Mouse (Mus musculus) lung, postnatal 25 days (tissue): Measurements from ENCODE around the gene Gm20388.
A peak's percentile ranks its signal among the peaks of the same experiment; 100 is the strongest.

Experiments
- DNase-seq: peaks from one replicate; pipeline ENCODE4 v3.0.0; 2022; ENCODE audit warnings: low spot score

Gm20388 gene

GRCm38 (mm10) chr8:121842064-121842955, 1931.7 kb downstream of the Gm20388 start:
- no peak for DNase-seq

GRCm38 (mm10) chr8:121843184-121843733, 1932.6 kb downstream of the Gm20388 start:
- no peak for DNase-seq

GRCm38 (mm10) chr8:121844765-121845164, 1934.1 kb downstream of the Gm20388 start:
- DNase-seq = no peak

- no peak for DNase-seq
Measured at GRCm38 (mm10) chr8:121846815-121847214, 1936.2 kb downstream of the Gm20388 start.

- DNase-seq = no peak
Measured at GRCm38 (mm10) chr8:121847261-121847822, 1936.7 kb downstream of the Gm20388 start.

- no peak for DNase-seq
Measured at GRCm38 (mm10) chr8:121847987-121848386, 1937.3 kb downstream of the Gm20388 start.

GRCm38 (mm10) chr8:121848495-121848894, 1937.9 kb downstream of the Gm20388 start:
- no peak for DNase-seq

- no peak for DNase-seq
Measured at GRCm38 (mm10) chr8:121849303-121849702, 1938.7 kb downstream of the Gm20388 start.

- peak; percentile 68 for DNase-seq
Measured at GRCm38 (mm10) chr8:121850018-121850417, 1939.4 kb downstream of the Gm20388 start.

- no peak for DNase-seq
Measured at GRCm38 (mm10) chr8:121850436-121850820, 1939.8 kb downstream of the Gm20388 start.

GRCm38 (mm10) chr8:121850821-121851470, 1940.3 kb downstream of the Gm20388 start:
- peak; percentile 95 for DNase-seq

GRCm38 (mm10) chr8:121851716-121852115, 1941.1 kb downstream of the Gm20388 start:
- no peak for DNase-seq

- DNase-seq = no peak
Measured at GRCm38 (mm10) chr8:121852464-121852863, 1941.8 kb downstream of the Gm20388 start.

GRCm38 (mm10) chr8:121853586-121853985, 1942.9 kb downstream of the Gm20388 start:
- no peak for DNase-seq

- no peak for DNase-seq
Measured at GRCm38 (mm10) chr8:121856071-121856746, 1945.6 kb downstream of the Gm20388 start.

GRCm38 (mm10) chr8:121857331-121857730, 1946.7 kb downstream of the Gm20388 start:
- no peak for DNase-seq

GRCm38 (mm10) chr8:121857747-121858146, 1947.1 kb downstream of the Gm20388 start:
- no peak for DNase-seq

GRCm38 (mm10) chr8:121861276-121861675, 1950.6 kb downstream of the Gm20388 start:
- DNase-seq = peak; percentile 30

GRCm38 (mm10) chr8:121861806-121862548, 1951.3 kb downstream of the Gm20388 start:
- no peak for DNase-seq

GRCm38 (mm10) chr8:121865356-121865755, 1954.7 kb downstream of the Gm20388 start:
- no peak for DNase-seq

- DNase-seq = no peak
Measured at GRCm38 (mm10) chr8:121868196-121868595, 1957.6 kb downstream of the Gm20388 start.
